Mouse (Mus musculus): ENCODE data around the gene AA986860. TPM values are rescaled to one million over a fixed set of nuclear protein-coding genes. Genes with fewer than 3 reads are reported as not detected.

AA986860 gene
- polyA plus RNA-seq, 1 experiment from 2014 or later: 0.56 TPM

GRCm38 (mm10) chr1:130717291-130717871 lies 14.4 kb upstream of the AA986860 start, which contains the start of gene Yod1:
Gene Yod1, plus strand, starts transcription at chr1:130717327.
- 0 out of 2 replicates have a peak, but pooled peaks cover 2% of the 10 kb centered on the region for H3K36me3 ChIP-seq (replicated peaks)
- peaks cover 26% of the 10 kb centered on the region for H3K4me1 ChIP-seq
- peak within 1 kb of the TSS; percentile 92 for H3K4me2 ChIP-seq
- peak within 1 kb of the TSS; percentile 96 for H3K9ac ChIP-seq
- WGBS: under 1% methylated on average over 54 of the region's 54 CpGs
- peak; percentile 69 for ATAC-seq (replicated peaks)
- H3K27ac ChIP-seq: peak within 1 kb of the TSS; percentile 88
- no peaks in the 10 kb centered on the region for H3K27me3 ChIP-seq (replicated peaks)
- peak within 1 kb of the TSS; percentile 59 for H3K4me3 ChIP-seq
- no peaks in the 10 kb centered on the region for H3K9me3 ChIP-seq

GRCm38 (mm10) chr1:130724206-130724605 lies 7.6 kb upstream of the AA986860 start:
- H3K4me1 ChIP-seq: peaks cover 4% of the 10 kb centered on the region
- ATAC-seq (replicated peaks): no peak
- no peak overlapping the region for H3K4me3 ChIP-seq
- H3K27me3 ChIP-seq (replicated peaks): no peaks in the 10 kb centered on the region
- WGBS: 93% methylated on average over 5 of the region's 5 CpGs
- H3K27ac ChIP-seq: no peak overlapping the region
- H3K9ac ChIP-seq: no peak overlapping the region
- H3K4me2 ChIP-seq: no peak overlapping the region
- H3K9me3 ChIP-seq: no peaks in the 10 kb centered on the region
- no peaks in the 10 kb centered on the region for H3K36me3 ChIP-seq (replicated peaks)

- H3K9ac ChIP-seq: no peak overlapping the region
- no peak overlapping the region for H3K4me2 ChIP-seq
- no peaks in the 10 kb centered on the region for H3K9me3 ChIP-seq
- H3K27me3 ChIP-seq (replicated peaks): no peaks in the 10 kb centered on the region
- H3K4me3 ChIP-seq: no peak overlapping the region
- H3K4me1 ChIP-seq: no peaks in the 10 kb centered on the region
- H3K36me3 ChIP-seq (replicated peaks): no peaks in the 10 kb centered on the region
- 56% methylated on average over 2 of the region's 2 CpGs for WGBS
- no peak overlapping the region for H3K27ac ChIP-seq
- ATAC-seq (replicated peaks): no peak
Observed at GRCm38 (mm10) chr1:130726396-130726795, 5.4 kb upstream of the AA986860 start.

GRCm38 (mm10) chr1:130728070-130728469 lies 3.7 kb upstream of the AA986860 start:
- H3K4me1 ChIP-seq: no peaks in the 10 kb centered on the region
- H3K27ac ChIP-seq: no peak overlapping the region
- no peak for ATAC-seq (replicated peaks)
- H3K27me3 ChIP-seq (replicated peaks): no peaks in the 10 kb centered on the region
- H3K36me3 ChIP-seq (replicated peaks): no peaks in the 10 kb centered on the region
- no peak overlapping the region for H3K4me2 ChIP-seq
- H3K9ac ChIP-seq: no peak overlapping the region
- WGBS: 82% methylated on average over 1 of the region's 1 CpGs
- H3K4me3 ChIP-seq: no peak overlapping the region
- H3K9me3 ChIP-seq: no peaks in the 10 kb centered on the region

GRCm38 (mm10) chr1:130728708-130729107 lies 3.1 kb upstream of the AA986860 start:
- no peaks in the 10 kb centered on the region for H3K9me3 ChIP-seq
- H3K36me3 ChIP-seq (replicated peaks): no peaks in the 10 kb centered on the region
- H3K4me2 ChIP-seq: no peak overlapping the region
- no peak for ATAC-seq (replicated peaks)
- no peaks in the 10 kb centered on the region for H3K27me3 ChIP-seq (replicated peaks)
- 93% methylated on average over 3 of the region's 3 CpGs for WGBS
- no peak overlapping the region for H3K27ac ChIP-seq
- H3K4me1 ChIP-seq: no peaks in the 10 kb centered on the region
- H3K4me3 ChIP-seq: no peak overlapping the region
- H3K9ac ChIP-seq: no peak overlapping the region

GRCm38 (mm10) chr1:130729153-130729552 lies 2.6 kb upstream of the AA986860 start, which contains the start of gene Pfkfb2:
Gene Pfkfb2, minus strand, starts transcription at chr1:130729253.
- no peak within 1 kb of the TSS for H3K27ac ChIP-seq
- H3K4me3 ChIP-seq: no peak within 1 kb of the TSS
- WGBS: 84% methylated on average over 2 of the region's 2 CpGs
- H3K9me3 ChIP-seq: no peaks in the 10 kb centered on the region
- no peak within 1 kb of the TSS for H3K4me2 ChIP-seq
- no peak for ATAC-seq (replicated peaks)
- no peaks in the 10 kb centered on the region for H3K27me3 ChIP-seq (replicated peaks)
- H3K4me1 ChIP-seq: no peaks in the 10 kb centered on the region
- no peak within 1 kb of the TSS for H3K9ac ChIP-seq
- no peaks in the 10 kb centered on the region for H3K36me3 ChIP-seq (replicated peaks)

- ATAC-seq (replicated peaks): no peak
- 93% methylated on average over 13 of the region's 13 CpGs for WGBS
Observed at GRCm38 (mm10) chr1:130732706-130733658, 1.2 kb downstream of the AA986860 start.

GRCm38 (mm10) chr1:130733671-130734070 lies 1.9 kb downstream of the AA986860 start:
- Histone ChIP-seq H3K9me3 (no peaks in the 10 kb centered on the region), H3K4me3 (no peak overlapping the region), H3K4me2 (no peak overlapping the region), H3K9ac (no peak overlapping the region), H3K36me3 (replicated peaks) (no peaks in the 10 kb centered on the region), H3K27me3 (replicated peaks) (no peaks in the 10 kb centered on the region), H3K4me1 (no peaks in the 10 kb centered on the region), H3K27ac (no peak overlapping the region)
- 89% methylated on average over 4 of the region's 4 CpGs for WGBS
- ATAC-seq (replicated peaks): no peak

More at GRCm38 (mm10) chr1:130732706-130733658, 1.2 kb downstream of the AA986860 start:
- Histone ChIP-seq H3K4me2 (no peak overlapping the region), H3K27me3 (replicated peaks) (no peaks in the 10 kb centered on the region), H3K4me1 (no peaks in the 10 kb centered on the region), H3K36me3 (replicated peaks) (no peaks in the 10 kb centered on the region), H3K27ac (no peak overlapping the region), H3K9me3 (no peaks in the 10 kb centered on the region), H3K9ac (no peak overlapping the region), H3K4me3 (no peak overlapping the region)

- no peaks in the 10 kb centered on the region for H3K9me3 ChIP-seq
- H3K4me3 ChIP-seq: no peak overlapping the region
- H3K4me1 ChIP-seq: no peaks in the 10 kb centered on the region
- no peaks in the 10 kb centered on the region for H3K27me3 ChIP-seq (replicated peaks)
- no peak for ATAC-seq (replicated peaks)
- H3K27ac ChIP-seq: no peak overlapping the region
- H3K36me3 ChIP-seq (replicated peaks): no peaks in the 10 kb centered on the region
- no peak overlapping the region for H3K9ac ChIP-seq
- 48% methylated on average over 5 of the region's 5 CpGs for WGBS
- H3K4me2 ChIP-seq: no peak overlapping the region
Observed at GRCm38 (mm10) chr1:130734452-130734851, 2.7 kb downstream of the AA986860 start.

GRCm38 (mm10) chr1:130734852-130735251 lies 3.1 kb downstream of the AA986860 start:
- no peaks in the 10 kb centered on the region for H3K36me3 ChIP-seq (replicated peaks)
- no peaks in the 10 kb centered on the region for H3K27me3 ChIP-seq (replicated peaks)
- no peaks in the 10 kb centered on the region for H3K9me3 ChIP-seq
- H3K4me2 ChIP-seq: no peak overlapping the region
- no peaks in the 10 kb centered on the region for H3K4me1 ChIP-seq
- ATAC-seq (replicated peaks): no peak
- no peak overlapping the region for H3K4me3 ChIP-seq
- H3K9ac ChIP-seq: no peak overlapping the region
- 76% methylated on average over 8 of the region's 8 CpGs for WGBS
- no peak overlapping the region for H3K27ac ChIP-seq

- Histone ChIP-seq H3K27ac (no peak overlapping the region), H3K27me3 (replicated peaks) (no peaks in the 10 kb centered on the region), H3K4me2 (no peak overlapping the region), H3K9me3 (no peaks in the 10 kb centered on the region), H3K36me3 (replicated peaks) (no peaks in the 10 kb centered on the region), H3K4me3 (no peak overlapping the region), H3K4me1 (no peaks in the 10 kb centered on the region), H3K9ac (no peak overlapping the region)
- no peak for ATAC-seq (replicated peaks)
- 33% methylated on average over 11 of the region's 11 CpGs for WGBS
Observed at GRCm38 (mm10) chr1:130737411-130737881, 5.7 kb downstream of the AA986860 start.

GRCm38 (mm10) chr1:130737916-130738315 lies 6.1 kb downstream of the AA986860 start:
- WGBS: 88% methylated on average over 7 of the region's 7 CpGs
- no peak for ATAC-seq (replicated peaks)
- H3K27me3 ChIP-seq (replicated peaks): no peaks in the 10 kb centered on the region

More at GRCm38 (mm10) chr1:130737916-130738315, 6.1 kb downstream of the AA986860 start:
- Histone ChIP-seq H3K36me3 (replicated peaks) (no peaks in the 10 kb centered on the region), H3K4me2 (no peak overlapping the region), H3K9me3 (no peaks in the 10 kb centered on the region), H3K27ac (no peak overlapping the region), H3K4me1 (no peaks in the 10 kb centered on the region), H3K4me3 (no peak overlapping the region), H3K9ac (no peak overlapping the region)
